Mouse (Mus musculus) thymus, adult 2 months (tissue): ENCODE measurements around the gene Ap2m1. TPM values are rescaled to one million over a fixed set of nuclear protein-coding genes. Genes with fewer than 3 reads are reported as not detected.

Experiments
- DNase-seq: peaks from one replicate; pipeline ENCODE4 v3.0.0; 2021
- H3K27ac ChIP-seq: fragments of 200-500 bp; 2 replicates; pipeline ENCODE4 v1.5.1; 2012; ENCODE audit warnings: low read length, control low read depth; ENCODE audit not compliant: control insufficient read depth, insufficient read depth
- H3K27me3 ChIP-seq: fragments of 200-500 bp; 2 replicates; pipeline ENCODE4 v1.6.1; 2012; ENCODE audit warnings: mild to moderate bottlenecking, low read length, moderate library complexity, mixed read lengths; ENCODE audit not compliant: control insufficient read depth, insufficient read depth
- H3K36me3 ChIP-seq: fragments of 200-500 bp; 2 replicates; pipeline ENCODE4 v1.6.1; 2012; ENCODE audit warnings: mild to moderate bottlenecking, low read length, moderate library complexity; ENCODE audit not compliant: control insufficient read depth, insufficient read depth
- H3K4me1 ChIP-seq: fragments of 200-500 bp; replicated peaks from 2 replicates; pipeline ENCODE4 v1.6.1; 2012; ENCODE audit warnings: low read length; ENCODE audit not compliant: control insufficient read depth, insufficient read depth
- H3K4me3 ChIP-seq: fragments of 200-500 bp; 2 replicates; pipeline ENCODE4 v1.5.1; 2012; ENCODE audit warnings: mild to moderate bottlenecking, low read length, control low read depth, moderate library complexity; ENCODE audit not compliant: control insufficient read depth, insufficient read depth
- CTCF ChIP-seq: fragments of 200-500 bp; IDR thresholded peaks from 2 replicates; pipeline ENCODE4 v1.5.1; 2012; ENCODE audit warnings: mild to moderate bottlenecking, control low read depth, low read length, moderate library complexity, borderline replicate concordance; ENCODE audit not compliant: control insufficient read depth, poor library complexity, insufficient read depth; ENCODE audit errors: extremely low read depth
- POLR2A ChIP-seq: fragments of 200-500 bp; IDR thresholded peaks from 2 replicates; pipeline ENCODE4 v1.6.1; 2012; ENCODE audit warnings: mild to moderate bottlenecking, low read length, control low read depth, moderate library complexity; ENCODE audit not compliant: control insufficient read depth, poor library complexity, insufficient read depth; ENCODE audit errors: extremely low read depth
- WGBS: fragments of 180-500 bp; shearing (Covaris S2); methylation state at CpG from one replicate; pipeline ENCODE4 v1.1.7; 2018; 5-methylcytosine and 5-hydroxymethylcytosine counted together
- polyA plus RNA-seq: library from polyadenylated mRNA; depleted of rRNA; stranded (reverse); fragments of >200 nt; gene quantifications from 2 replicates; pipeline ENCODE4 v1.2.3, GENCODE M21; 2012

Ap2m1 gene
- polyA plus RNA-seq, 1 experiment: 578 TPM

GRCm38 (mm10) chr16:20551691-20552090 lies 16.4 kb downstream of the Ap2m1 start:
- Histone ChIP-seq H3K4me1 (peaks cover 7% of the 10 kb centered on the region), H3K27ac (no peak overlapping the region), H3K36me3 (peaks cover 42% of the 10 kb centered on the region), H3K4me3 (no peak overlapping the region), H3K27me3 (no peaks in the 10 kb centered on the region)
- TF ChIP-seq POLR2A: no peak
- no peak for TF ChIP-seq CTCF
- DNase-seq: no peak
- 98% methylated on average over 5 of the region's 5 CpGs for WGBS

GRCm38 (mm10) chr16:20552594-20552993 lies 17.3 kb downstream of the Ap2m1 start:
- Histone ChIP-seq H3K4me1 (peaks cover 7% of the 10 kb centered on the region), H3K27ac (no peak overlapping the region), H3K27me3 (no peaks in the 10 kb centered on the region), H3K4me3 (no peak overlapping the region), H3K36me3 (peaks cover 46% of the 10 kb centered on the region)
- TF ChIP-seq CTCF (no peak), POLR2A (no peak)
- WGBS: 95% methylated on average over 1 of the region's 1 CpGs
- DNase-seq: no peak

DNA sequence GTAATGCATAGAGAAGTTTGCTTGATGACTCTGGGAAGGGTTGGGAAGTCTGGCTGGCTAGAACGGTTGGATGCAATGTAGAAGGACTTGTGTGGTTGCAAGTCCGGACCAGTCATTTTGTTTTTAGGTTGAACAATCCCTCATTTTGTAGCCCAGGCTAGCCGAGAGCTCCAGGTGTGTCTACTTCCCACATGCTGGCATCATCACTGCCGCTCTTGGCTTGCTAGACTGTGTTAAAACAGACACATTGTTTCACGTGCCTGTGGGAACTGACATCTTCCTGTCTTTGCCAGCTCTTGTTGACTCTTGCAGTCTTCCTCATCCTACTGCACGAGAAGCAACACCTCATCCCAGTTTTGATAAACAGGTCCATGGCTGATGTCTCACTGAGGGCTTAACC lies 19.7 kb downstream of the Ap2m1 start:
- 93% methylated on average over 6 of the region's 6 CpGs for WGBS
- Histone ChIP-seq H3K4me3 (no peak overlapping the region), H3K36me3 (peaks cover 69% of the 10 kb centered on the region)

GRCm38 (mm10) chr16:20557381-20557780 lies 22.1 kb downstream of the Ap2m1 start:
- H3K27me3 ChIP-seq: no peaks in the 10 kb centered on the region
- peaks cover 62% of the 10 kb centered on the region for H3K36me3 ChIP-seq
- TF ChIP-seq CTCF (no peak), POLR2A (no peak)
- WGBS: 94% methylated on average over 7 of the region's 7 CpGs
- H3K27ac ChIP-seq: no peak overlapping the region
- no peak overlapping the region for H3K4me3 ChIP-seq
- no peaks in the 10 kb centered on the region for H3K4me1 ChIP-seq
- DNase-seq: no peak

More for the DNA sequence above, 19.7 kb downstream of the Ap2m1 start:
- no peak for DNase-seq
- H3K27me3 ChIP-seq: no peaks in the 10 kb centered on the region
- no peak for TF ChIP-seq CTCF
- TF ChIP-seq POLR2A: no peak
- H3K4me1 ChIP-seq: no peaks in the 10 kb centered on the region
- H3K27ac ChIP-seq: no peak overlapping the region

DNA sequence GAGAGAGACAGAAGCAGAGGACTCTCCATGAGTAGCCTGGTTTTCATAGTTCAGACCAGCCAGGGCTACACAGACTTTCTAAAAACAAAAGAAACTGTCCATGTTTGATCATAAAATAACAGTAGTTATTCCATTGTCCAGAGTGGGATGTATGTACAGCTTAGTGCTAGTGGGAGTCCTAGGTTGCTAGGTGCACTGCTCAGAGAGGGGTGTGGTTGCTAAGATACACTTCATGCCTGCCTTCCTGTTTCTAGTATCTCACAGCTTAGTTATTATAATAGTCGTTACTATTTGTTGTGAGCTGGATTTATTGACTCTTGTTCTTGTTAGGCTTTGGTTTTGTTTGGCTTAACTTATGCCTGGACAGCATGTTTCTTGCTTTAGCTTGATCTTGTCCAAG lies 29.8 kb downstream of the Ap2m1 start:
- Histone ChIP-seq H3K27me3 (no peaks in the 10 kb centered on the region), H3K4me3 (no peak overlapping the region), H3K4me1 (no peaks in the 10 kb centered on the region), H3K36me3 (peaks cover 15% of the 10 kb centered on the region), H3K27ac (no peak overlapping the region)
- no peak for TF ChIP-seq CTCF
- no peak for TF ChIP-seq POLR2A
- WGBS: 23% methylated on average over 1 of the region's 1 CpGs
- DNase-seq: no peak

DNA sequence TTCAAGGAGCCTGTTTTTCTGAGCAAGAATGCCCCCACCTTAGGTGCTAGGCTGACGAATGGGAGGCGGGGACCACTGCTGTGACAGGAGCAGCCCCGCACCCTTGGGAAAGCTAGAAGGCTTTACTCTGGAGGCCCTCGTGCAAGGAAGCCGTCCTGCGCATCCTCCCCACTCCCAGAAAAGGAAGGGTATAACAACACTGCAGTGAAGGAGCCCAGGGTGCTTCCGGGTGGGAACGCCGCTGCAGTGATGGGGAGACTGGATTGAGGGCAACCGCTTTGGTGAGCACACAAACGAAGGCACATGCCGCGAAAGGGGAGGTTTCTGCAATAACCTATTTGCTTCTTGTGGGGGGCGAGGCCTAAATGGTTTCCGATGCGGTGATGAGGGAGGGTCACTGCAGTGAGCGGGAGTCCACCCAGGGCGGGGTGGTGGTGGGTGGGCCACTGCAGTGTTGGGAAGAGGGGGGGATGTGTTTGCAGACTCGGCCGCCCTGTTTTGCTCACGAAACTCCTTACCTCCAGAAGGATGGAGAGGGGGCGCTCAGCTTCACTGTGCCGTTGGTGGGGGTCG lies 54.2 kb downstream of the Ap2m1 start, which contains the start of gene Vwa5b2:
Gene Vwa5b2, plus strand, starts transcription at position 106 of the 573 bp plus-strand sequence.
- H3K36me3 ChIP-seq: no peaks in the 10 kb centered on the region
- no peak for DNase-seq
- 5% methylated on average over 24 of the region's 24 CpGs for WGBS
- H3K27me3 ChIP-seq: peaks cover 28% of the 10 kb centered on the region
- TF ChIP-seq POLR2A (no peak), CTCF (no peak)
- no peaks in the 10 kb centered on the region for H3K4me1 ChIP-seq
- no peak within 1 kb of the TSS for H3K27ac ChIP-seq
- H3K4me3 ChIP-seq: no peak within 1 kb of the TSS

GRCm38 (mm10) chr16:20589939-20590679 lies 54.8 kb downstream of the Ap2m1 start:
- TF ChIP-seq POLR2A: no peak
- TF ChIP-seq CTCF: no peak
- Histone ChIP-seq H3K4me3 (no peak overlapping the region), H3K36me3 (no peaks in the 10 kb centered on the region), H3K4me1 (no peaks in the 10 kb centered on the region), H3K27ac (no peak overlapping the region), H3K27me3 (peaks cover 28% of the 10 kb centered on the region)
- WGBS: 2% methylated on average over 39 of the region's 39 CpGs
- DNase-seq: no peak

DNA sequence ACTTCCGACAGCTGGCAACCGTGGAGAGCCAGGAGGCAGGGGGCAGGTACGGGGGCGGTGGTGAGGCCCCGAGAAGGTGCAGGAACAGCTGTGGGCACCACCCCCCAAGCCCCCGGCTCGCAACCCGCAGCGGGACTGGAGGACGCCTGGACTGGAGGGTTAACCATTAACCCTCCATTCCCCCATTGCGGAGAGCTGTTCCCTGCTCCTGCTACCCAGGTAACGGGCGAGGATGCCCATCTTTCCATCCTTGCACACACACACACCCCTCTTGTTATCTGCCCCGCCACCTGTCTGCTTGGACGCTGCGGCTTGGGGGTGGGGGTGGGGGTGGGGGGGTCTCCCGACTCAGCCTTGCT lies 55.4 kb downstream of the Ap2m1 start:
- no peak overlapping the region for H3K4me3 ChIP-seq
- H3K27me3 ChIP-seq: peaks cover 28% of the 10 kb centered on the region
- no peak for TF ChIP-seq CTCF
- TF ChIP-seq POLR2A: no peak
- DNase-seq: no peak
- WGBS: 9% methylated on average over 17 of the region's 17 CpGs
- H3K36me3 ChIP-seq: no peaks in the 10 kb centered on the region
- H3K4me1 ChIP-seq: no peaks in the 10 kb centered on the region
- no peak overlapping the region for H3K27ac ChIP-seq
